Mouse (Mus musculus): ENCODE data around the gene Tysnd1.

- no peak for TF ChIP-seq CTCF (IDR thresholded peaks at IDR 0.05)
- no peak for TF ChIP-seq EP300 (IDR thresholded peaks at IDR 0.05)
These were observed 19.4 kb upstream of the Tysnd1 start for GRCm38 (mm10) chr10:61675935-61676334.
